Mouse (Mus musculus): Measurements from ENCODE around the gene Crebbp.
A peak's percentile ranks its signal among the peaks of the same experiment; 100 is the strongest.
"Not testable (repeated sequence)": the region's sequence is repeated elsewhere in the genome, so short reads cannot be mapped to it uniquely, and the experiment has no call there.

Crebbp gene

DNA sequence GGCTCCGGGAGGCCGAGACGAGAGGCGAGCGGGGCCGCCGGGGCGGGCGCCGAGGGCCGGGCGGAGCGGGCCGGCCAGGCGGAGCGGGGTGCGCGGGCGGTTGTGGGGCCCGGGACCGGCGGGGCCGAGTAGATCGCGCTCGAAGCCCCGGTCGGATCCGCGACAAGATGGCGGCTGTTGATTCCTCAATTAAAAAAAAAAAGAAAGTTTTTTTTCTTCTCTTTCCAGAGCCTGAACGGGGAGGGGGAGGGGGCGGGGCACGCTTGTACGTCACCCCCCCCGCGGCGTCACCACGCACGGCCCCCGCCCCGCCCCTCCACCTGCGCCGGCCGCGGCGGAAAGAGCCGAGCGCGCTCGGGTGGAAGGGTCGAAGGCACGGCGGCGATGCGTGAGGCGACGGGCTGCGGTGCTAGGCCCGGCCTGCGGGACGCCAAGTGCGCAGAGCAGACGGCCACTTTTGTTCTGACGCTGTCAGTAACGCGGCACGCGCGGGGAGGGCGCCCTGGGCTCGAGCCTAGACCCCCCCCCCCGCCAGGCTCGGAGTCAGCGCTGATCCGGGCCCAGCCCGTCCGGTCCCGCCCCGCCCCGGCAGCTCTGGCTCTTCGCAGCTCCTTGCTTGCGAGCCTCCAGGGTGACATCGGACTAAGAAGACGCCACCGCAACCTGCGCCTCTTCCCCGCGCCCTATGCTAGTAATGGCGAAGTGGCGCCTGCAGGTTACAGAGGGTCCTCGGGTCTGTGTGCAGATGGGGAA lies at the start of gene Crebbp:
Crebbp (minus strand) TSS at position 199 of the 753 bp plus-strand sequence.
- peak; percentile 81 to 88 for DNase-seq (ENCODE audit: low spot score in 2 of 2)

- DNase-seq (ENCODE audit: low spot score in 2 of 2): no peak
Measured at GRCm38 (mm10) chr16:4263486-4263885, 49.7 kb upstream of the Crebbp start.

DNA sequence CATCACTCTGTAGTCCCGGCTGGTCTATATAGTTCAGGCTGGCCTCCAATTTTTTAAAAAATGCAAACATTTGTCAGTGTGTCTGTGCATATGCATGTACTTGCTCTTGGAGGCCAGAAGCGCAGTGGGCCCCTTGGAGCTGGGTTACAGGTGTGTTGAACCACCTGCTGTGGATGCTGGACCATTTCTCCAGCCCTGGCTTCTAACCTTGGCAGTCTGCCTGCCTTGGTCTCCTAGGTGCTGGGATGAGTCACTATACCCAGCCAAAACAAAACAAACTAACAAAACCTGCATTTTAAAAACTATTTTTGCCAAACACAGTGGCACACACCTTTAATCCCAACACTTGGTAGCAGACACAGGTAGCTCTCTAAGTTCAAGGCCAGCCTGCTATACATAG lies 43.7 kb upstream of the Crebbp start:
- no peak for DNase-seq (ENCODE audit: low spot score in 2 of 2)

DNA sequence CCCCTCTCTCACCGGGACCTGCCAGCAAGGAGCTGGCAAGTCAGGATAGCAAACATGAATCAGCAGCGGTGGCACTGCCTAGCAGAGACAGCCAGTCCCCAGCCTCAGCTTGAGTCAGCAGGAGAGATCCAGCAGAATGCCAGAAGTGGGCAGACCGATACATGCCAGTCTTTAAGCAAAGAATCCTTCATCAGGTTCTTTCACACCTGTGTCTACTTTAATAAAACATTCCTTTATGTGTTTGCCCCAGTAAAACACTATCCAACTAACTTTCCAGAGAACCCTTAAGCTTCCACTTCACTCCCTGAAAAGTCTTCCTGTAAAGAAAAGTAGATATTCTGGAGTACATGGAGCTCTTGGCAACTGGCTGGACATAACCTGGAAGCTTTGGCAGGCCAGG lies 35.0 kb upstream of the Crebbp start:
- no peak for DNase-seq (ENCODE audit: low spot score in 2 of 2)

- DNase-seq (ENCODE audit: low spot score in 2 of 2): not testable (repeated sequence)
Measured at GRCm38 (mm10) chr16:4245241-4245640, 31.4 kb upstream of the Crebbp start.

- DNase-seq (ENCODE audit: low spot score in 2 of 2): no peak
Measured at GRCm38 (mm10) chr16:4236131-4236530, 22.3 kb upstream of the Crebbp start.

- DNase-seq (ENCODE audit: low spot score in 2 of 2): no peak
Measured at GRCm38 (mm10) chr16:4235587-4235986, 21.8 kb upstream of the Crebbp start.

DNA sequence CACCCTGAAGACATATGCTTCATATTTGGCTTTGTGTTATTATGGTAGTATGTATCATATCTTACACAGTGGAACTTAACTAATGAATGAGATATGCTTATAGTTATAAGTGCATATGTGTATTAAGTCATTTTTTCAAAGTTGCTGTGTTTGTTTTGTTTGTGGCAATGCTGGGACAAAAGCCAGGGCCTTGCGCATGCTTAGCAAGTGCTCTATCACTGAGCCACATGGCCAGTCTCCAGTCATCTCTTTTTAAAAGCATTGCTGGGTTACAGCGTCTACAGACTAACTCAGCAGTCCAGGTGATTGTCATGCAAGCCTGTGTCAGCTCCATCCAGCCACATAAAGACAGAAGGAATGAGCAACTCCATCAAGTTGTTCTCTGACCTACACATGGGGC lies 12.0 kb upstream of the Crebbp start:
- no peak for DNase-seq (ENCODE audit: low spot score in 2 of 2)

DNA sequence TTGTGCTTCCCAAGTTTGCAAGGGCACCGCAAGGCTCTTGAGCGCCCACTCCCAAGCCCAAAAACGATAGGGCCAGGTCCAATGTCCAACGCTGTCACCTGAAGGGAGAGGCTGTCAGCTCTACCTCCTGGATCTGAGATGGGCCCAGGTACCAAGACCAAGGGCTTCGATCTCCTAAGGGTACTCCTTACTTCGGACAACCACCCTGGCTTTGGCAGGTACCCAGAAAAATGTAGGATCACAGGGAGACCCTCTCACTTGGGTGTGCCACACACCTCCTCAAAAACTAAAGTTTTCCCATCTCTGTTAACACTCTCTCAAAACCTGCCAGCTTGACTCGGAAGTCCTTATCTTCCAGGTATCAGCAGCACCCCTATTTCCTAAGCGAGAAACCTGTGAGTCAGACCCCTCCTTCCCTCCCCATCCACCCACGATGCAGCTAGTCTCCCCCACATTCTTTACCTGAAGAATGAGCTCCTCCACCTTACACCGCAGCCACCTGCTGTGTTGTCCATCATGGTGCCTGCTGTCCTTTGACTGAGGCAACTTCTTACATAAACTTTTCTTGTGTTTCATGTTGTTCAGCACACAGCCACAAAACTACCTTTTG lies 939 bp upstream of the Crebbp start:
- no peak for DNase-seq (ENCODE audit: low spot score in 2 of 2)

- DNase-seq (ENCODE audit: low spot score in 2 of 2): peak; percentile 53 to 56
Measured at GRCm38 (mm10) chr16:4212963-4213798, 616 bp downstream of the Crebbp start.

DNA sequence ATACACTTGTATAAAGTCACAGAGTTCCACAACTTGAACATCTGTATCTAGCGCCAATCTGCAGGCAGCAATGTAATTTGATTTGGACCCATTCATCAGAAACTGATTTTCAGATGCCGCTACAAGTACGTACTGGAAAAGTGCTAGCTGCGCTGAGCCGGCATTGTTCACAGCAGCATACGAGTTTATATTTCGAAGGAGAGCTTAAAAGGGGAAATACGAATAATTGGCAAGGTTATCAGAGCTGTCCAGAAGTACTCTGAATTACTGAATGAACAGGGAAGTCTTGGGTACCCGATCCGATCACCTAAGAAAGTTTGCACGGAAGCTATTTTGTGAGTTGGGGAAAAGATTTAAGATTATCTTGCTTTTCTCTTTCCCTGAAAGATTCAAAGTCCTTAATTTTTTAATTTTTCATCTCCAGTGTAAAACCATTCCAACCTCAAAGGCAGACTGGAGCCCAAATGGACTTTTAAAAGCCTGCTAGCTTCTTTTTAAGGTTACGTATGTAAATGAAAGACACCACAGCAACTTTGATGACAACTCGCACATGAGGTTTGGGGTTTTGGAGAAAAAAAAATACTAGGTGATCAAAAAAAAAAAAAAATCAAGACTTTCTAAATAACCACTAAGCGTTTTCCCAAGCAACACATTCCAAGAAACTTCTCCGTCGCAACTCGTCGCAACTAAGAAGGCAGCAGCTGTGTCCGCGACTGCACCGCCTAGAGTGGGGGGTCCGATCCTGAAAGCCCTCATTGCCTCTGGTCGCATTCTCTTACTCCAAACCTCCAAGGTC lies 1.4 kb downstream of the Crebbp start:
- peak in 1 of 2 experiments; percentile 4 for DNase-seq (ENCODE audit: low spot score in 2 of 2)

- no peak for DNase-seq (ENCODE audit: low spot score in 2 of 2)
Measured at GRCm38 (mm10) chr16:4210290-4210689, 3.5 kb downstream of the Crebbp start.

DNA sequence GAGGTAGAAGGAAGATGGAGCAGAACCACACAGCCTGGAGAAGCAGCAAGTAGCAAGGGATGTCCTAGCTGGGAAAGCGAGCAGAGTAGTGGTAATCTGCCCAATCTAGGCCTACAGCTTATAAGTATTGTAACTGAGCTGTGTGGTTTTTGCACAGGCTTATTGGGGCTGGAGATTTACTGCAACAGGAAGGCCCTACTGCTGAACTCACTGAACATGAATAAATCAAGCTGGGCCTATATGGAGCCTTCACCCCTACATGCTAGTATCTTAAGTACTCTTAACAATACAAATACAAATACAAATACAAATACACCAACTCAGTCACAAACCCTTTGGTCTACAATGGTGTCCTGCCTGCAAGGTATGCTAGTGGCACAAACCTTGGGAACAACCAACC lies 10.2 kb downstream of the Crebbp start:
- no peak for DNase-seq (ENCODE audit: low spot score in 2 of 2)

DNA sequence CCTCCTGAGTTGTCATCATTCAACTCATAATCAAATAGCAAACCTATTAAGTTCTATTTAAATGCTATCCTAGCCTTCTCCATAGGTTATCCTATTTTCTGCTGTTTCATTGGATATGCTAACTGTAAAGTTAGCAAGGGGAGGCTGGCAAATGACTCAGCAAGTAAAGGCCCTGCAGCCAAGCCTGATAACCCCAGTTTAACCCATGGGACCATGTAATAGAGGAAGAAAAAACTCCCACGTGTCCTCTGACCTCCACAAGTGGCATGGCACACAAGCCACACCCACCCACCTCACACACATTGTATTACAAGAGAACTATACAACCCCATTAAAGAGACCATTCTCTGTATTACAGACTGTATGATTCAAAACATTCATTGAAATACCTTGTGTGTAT lies 13.8 kb downstream of the Crebbp start:
- no peak for DNase-seq (ENCODE audit: low spot score in 2 of 2)

DNA sequence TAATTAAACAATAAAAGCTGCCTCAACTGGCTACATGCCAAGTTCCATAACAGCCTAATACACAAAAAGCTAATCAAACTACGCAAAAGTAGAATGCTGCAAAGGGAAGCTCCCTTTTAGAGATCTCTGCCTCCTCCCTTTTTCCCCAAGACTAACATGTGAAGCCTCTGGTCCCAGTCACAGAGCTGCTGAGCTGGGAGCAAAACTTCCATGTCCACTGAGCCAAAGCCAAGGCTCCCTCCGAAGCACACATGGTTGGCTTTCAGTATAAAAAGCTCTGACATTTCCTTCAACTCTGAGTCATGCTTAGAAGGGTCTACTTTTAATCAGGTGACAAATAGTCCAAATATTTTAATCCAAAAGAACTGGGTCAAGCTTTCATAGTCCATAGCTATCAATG lies 14.2 kb downstream of the Crebbp start:
- DNase-seq (ENCODE audit: low spot score in 2 of 2): no peak

GRCm38 (mm10) chr16:4198004-4198403 lies 15.8 kb downstream of the Crebbp start:
- no peak for DNase-seq (ENCODE audit: low spot score in 2 of 2)

DNA sequence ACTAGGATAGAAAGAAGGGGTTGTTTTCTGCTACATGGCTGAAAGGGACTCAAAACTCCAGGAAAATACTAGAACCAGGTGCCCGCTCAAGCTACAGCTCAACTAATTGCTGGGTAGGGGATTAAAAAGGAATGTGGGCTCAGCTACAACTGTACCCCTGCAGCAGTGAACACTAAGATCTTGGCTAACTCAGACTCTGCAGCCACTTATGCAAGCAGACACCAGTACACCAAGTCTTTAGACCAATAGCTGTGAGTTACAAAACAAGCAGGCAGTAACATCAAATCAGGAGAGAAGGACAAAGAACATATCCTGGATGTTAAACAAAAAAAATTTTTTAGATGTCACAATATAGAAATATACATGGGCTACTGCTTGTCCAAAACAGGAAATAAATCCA lies 23.6 kb downstream of the Crebbp start:
- no peak for DNase-seq (ENCODE audit: low spot score in 2 of 2)

DNA sequence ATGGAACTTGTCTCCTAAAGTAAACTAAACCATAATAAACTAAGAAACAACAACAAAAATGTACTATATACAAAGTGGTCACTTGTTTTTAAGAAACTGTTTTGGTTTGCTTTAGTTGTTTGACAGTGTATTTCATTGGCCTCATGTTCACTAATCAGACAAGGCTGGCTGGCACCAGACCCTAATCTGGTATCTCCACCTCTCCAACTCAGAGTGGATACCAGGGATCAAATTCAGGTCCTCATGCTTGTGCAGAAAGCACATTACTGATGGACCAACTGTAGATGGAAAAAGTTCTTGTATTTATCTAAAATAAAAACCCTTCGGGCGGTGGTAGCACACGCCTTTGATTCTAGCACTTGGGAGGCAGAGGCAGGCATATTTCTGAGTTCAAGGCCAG lies 38.7 kb downstream of the Crebbp start:
- DNase-seq (ENCODE audit: low spot score in 2 of 2): no peak

DNA sequence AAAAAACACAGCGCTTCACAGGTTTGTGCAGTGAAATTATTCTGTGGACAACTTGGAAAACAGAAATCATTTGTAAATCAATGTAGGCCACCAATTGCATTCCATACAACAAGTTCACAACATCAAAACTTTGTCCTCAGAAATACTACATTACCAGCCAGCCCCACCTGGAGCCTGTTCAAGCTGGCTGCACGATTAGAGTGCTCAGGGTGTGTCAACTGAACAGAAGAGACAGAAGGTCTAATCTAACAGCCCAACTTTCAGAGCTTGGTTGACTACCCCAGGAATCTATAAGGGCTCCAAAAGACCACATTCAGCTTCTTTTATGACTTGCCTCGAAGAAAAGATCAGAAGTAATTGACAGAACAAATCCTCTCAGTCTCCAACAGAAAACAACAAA lies 44.3 kb downstream of the Crebbp start:
- DNase-seq (ENCODE audit: low spot score in 2 of 2): no peak

- no peak for DNase-seq (ENCODE audit: low spot score in 2 of 2)
Measured at GRCm38 (mm10) chr16:4168476-4168875, 45.3 kb downstream of the Crebbp start.

DNA sequence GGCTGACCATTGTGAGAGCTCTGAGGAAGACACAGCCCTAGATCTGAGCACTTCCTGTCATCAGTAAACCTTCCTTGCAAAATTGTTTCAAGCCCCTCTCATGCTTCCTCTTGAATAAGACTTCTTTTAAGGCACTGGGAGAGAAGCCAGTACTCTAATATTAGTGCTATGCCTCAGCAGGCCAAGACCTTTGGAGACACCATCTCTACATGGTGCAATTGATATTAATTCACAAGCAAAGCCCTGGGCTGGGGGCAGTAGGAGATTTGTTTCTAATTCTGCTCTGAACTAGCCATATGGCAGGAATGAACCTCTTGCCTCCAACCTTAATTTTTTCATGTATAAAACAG lies 52.9 kb downstream of the Crebbp start:
- no peak for DNase-seq (ENCODE audit: low spot score in 2 of 2)
